Mouse (Mus musculus): ENCODE measurements around the gene Snrpe. TPM values are rescaled to one million over a fixed set of nuclear protein-coding genes. Genes with fewer than 3 reads are reported as not detected.

Snrpe gene
- total RNA-seq (2021) = 100 to 1,000 TPM in 1 of 2 experiments, 10 to 100 TPM in 1; 78.9 to 116 TPM
- 2.1 and 2.3 TPM in 2 replicates for polyA plus RNA-seq (2012; rRNA removed)
- long read RNA-seq, transcript Snrpe-204 (5 exons, 503 nt) = major isoform, 77 of 87 reads
- long read RNA-seq, partial matches to known transcripts = 4 of 87 reads
- long read RNA-seq, other reads (novel, unspliced or antisense) = 1 of 87 reads

DNA sequence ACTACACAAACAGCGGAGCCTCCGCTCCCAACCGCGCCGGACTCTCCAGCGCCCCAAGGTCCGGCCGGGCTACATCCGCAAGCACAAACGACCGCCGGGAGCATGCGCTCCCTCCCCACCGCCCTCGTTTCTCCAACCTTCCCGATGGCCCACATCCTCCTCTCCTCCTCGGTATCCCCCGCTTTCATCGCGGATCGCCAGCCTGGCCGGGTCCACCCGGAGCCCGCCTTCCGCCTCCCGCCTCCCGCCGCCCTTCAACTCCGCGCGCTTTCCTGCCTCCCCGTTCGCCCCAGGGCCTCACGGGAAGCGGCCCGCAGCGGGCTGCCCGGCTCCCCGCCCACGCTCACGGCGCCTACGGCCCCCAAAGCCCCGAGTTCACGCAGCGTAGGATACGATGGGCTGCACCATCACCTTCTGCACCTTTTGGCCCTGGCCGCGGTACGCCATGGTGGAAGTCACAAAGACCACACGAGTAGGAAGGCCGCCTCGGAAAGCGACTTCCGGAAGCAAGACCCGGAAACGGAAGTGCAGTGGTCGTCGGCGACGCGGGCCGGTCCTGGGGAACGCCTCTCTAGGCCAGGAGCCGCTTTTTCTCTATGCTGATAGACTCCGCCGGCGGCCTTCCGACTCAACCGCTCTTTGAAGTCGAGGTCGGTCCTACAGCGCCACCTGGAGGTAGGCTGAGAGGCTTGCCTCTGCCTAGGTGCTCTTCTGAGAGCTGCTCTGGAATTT lies at the start of gene Snrpe:
Gene Snrpe, minus strand, starts transcription at position 521 of the 732 bp plus-strand sequence.
- peak; percentile 96 for DNase-seq

DNA sequence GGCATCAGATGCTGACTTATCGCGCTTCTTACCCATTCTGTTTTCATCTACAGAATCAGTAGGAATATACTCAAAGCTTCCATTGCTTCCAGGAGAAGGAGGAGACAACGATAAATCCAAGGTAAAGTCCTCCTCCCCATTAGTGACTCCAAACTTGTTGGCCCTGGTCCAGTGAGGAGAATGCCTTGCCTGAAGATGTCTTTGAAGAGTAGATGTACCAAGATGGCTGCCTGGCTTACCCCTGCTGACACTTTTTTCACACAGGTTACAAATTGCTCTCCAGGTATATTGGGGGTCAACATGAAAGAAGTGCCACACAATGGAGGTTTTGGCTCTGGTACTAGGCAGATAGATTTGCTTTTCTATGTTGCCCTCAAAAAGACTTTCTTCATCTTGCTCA lies 48.8 kb upstream of the Snrpe start:
- no peak for DNase-seq

DNA sequence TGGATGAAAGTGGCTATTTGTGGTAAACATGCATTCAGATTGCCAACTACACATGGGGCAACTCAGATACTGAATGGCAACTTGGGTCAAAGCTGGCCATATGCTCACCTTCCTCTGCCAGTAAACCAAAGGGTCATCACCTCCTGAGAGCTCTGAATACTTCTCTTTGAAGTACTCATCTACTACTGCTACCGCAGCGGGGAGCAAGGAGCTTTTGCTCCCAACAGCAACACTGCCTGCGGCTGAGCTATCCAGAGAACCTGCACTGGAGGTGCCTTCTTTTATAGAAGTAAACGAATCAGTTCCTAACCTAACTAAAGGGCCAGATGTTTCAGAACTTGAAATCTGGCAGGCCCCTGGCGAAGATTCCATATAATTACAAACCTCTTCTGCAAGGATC lies 46.7 kb upstream of the Snrpe start:
- DNase-seq = no peak

DNA sequence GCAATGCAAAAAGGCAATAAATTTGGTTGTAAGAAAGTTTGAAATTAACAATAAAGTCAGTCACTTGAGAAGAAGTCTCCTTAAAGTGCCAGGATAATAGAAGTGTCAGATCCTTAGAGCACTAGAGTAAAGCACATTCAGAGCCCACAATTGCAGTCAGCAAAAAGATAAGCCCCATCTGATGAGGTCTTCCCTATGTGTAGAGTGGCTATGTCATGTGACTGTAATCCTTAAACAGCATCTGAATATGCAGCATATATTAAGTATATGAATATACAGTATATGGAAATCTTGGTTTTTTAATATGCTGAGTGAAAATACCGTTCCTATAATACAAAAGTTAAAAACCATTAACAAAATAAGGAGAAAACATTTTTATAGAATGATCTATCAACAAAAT lies 42.9 kb upstream of the Snrpe start:
- DNase-seq = no peak

DNA sequence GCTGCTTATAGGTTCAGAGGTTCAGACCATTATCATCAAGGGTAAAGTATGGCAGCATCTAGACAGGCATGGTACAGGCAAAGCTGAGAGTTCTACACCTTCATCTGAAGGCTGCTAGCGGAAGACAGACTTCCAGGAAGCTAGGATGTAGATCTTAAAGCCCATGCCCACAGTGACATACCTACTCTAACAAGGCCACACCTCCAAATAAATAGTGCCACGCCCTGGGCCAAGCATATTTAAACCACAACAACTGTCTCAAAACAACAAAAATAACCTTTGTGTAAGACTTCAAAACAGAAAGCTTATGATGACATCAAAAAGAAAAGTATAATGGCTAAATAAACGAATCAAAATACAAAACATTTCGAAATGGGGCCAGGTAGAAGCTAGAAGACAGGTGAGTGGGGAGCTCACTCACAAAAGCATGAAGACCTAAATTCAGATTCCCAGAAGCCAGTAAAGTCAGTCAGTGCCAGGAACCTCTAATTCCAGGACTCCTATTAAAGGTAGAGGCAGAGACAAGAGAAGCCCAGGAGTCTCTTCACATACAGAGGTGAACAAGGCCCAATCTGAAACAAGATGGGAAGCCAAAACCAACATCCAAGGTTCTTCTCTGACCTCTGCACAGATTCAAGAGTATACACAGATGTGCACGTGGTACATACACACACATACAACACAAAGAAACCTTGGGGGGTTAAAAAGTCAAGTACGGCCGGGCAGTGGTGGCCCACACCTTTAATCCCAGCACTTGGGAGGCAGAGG lies 40.4 kb upstream of the Snrpe start:
- DNase-seq = no peak

DNA sequence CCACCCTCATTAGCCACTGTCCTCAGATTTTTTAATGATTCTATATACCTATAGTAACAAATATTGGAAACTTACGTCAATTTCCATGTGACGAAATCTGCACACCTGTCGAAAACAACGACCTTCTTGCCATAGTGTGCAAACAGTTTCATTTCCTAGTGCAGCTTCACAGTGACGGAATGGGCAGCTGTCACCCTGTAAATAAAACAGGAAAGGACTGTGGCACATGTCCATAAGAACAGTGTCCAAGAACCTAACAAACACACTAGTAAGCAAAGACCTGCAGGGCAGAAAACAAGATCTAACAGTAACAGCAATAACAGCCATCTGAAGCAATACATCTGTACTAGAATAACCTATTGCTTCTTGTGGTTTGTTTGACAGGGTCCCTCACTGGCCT lies 35.6 kb upstream of the Snrpe start:
- DNase-seq = no peak

DNA sequence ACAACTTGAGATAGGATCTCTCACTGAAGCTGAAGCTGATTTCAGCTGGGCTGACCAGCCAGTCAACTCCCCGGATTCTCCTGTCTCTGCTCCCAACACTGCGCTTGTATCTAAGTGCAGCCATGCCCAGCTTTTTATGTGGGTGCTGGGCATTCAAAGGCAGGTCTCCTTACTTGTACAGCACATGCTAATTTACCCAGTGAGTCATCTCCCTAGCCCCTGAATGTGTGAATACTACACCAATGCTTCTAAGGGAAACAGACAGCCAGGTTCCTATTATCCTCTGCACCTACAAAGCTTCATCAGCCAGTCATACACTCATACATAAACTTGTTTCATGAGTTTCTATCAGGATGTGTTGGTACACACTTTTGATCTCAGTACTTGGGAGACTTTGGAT lies 31.1 kb upstream of the Snrpe start:
- no peak for DNase-seq

DNA sequence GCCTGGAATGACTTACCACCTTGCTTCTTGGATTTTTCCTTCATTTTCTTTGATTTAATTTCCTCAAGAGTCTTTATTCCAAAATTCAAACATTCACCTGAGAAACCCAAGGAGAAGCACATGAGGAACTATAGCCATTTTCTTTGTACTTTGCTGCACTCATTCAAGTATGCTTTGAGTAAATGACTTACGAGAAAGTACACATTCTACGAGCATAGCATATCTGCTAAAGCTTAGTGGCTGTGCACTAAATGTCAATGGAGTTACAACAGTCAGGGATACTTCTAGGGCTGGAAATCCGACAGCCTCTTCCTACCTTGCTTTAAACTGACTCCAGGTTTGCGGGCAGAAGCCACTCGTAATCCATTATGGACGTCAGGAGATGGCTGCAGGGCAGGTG lies 28.4 kb upstream of the Snrpe start:
- no peak for DNase-seq

DNA sequence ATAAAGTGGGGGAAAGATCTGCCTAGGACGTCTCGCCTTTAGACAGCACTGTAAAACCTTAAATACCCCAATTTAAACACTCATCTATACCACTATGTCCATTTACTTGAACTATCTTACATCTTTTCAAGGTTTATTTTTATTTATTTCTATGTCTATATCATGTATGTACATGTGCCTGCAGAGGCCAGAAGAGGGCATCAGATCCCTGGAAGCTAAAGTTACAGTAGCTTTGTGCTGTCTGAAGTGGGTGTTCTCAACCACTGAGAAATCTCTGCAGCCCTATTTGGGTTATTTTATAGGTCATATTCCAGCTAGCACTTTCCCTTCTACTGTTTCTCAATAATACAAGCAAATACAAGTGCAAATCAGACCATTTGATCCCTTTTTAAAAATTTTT lies 22.1 kb upstream of the Snrpe start:
- no peak for DNase-seq

DNA sequence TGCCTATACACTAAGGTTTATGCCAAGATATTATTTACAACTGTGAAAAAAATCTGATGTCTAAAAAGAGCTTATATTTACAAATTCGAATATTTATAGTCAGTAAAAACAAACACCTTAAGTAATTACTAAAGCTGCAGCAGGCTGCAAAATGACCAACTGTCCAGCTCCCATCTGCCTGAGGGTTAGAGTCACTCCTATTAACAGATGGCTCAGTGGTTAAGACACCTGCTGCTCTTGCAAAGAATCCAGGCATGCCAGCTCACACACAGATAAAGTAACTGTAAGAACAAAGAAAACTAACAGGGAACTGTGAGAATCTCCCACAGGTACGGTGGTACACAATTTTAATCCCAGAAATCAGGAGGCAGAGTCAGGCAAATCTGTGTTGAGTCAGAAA lies 15.0 kb upstream of the Snrpe start:
- no peak for DNase-seq

DNA sequence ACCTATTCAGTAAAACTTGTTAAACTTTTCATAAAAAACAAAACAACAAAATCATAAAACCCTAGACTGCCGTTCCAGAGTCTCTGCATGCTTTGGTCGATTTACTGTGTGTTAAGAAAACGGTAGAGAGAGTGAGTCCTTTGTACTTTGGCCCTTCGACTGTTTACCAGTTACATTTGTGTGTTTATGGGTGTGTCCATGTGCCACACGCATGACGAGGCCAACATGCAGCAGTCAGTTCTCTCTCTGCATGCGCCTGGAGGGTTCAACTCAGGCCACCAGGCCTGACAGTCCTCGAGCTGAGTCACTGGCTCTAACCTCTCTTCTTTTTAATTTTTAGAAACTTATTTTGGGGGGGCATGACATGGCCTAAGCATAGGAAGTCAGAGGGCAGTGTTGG lies 8.2 kb upstream of the Snrpe start:
- no peak for DNase-seq

DNA sequence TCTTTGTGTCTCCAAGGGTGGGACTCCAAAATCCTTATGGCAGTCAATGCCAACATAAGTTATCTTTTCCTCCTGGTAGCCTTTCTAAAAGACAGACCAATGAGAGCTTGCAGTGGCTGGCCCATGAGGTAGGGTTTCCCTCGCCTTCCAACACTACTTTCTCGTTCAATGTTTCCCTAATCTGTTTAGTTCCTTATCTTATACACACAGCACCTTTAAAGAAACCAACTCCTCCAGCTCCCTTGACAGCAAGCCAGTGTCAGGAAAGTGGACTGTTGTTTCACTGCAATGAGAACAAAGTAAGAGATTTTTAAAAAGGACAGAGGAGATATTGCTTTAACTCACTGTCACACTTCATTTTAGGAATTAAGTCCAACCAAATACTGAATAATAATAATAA lies 7.8 kb upstream of the Snrpe start:
- no peak for DNase-seq

DNA sequence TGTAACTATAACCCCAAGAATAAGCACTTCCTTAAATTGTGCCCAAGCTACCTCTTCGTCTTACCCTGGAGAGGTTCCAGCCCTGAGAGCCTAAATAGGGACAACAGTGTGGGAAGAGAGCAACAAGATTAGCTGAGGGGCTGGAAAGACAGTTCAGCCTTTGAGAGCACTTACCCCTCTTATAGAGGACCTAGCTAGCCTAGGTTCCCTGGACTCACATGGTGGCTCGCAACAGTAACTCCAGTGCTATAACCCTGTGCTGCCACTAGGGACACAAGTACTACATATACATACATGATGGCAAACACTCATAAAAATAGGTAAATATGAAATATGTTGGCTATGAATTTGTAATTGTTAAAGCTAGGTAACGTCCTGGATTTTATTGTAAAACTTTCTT lies 3.7 kb upstream of the Snrpe start:
- no peak for DNase-seq

DNA sequence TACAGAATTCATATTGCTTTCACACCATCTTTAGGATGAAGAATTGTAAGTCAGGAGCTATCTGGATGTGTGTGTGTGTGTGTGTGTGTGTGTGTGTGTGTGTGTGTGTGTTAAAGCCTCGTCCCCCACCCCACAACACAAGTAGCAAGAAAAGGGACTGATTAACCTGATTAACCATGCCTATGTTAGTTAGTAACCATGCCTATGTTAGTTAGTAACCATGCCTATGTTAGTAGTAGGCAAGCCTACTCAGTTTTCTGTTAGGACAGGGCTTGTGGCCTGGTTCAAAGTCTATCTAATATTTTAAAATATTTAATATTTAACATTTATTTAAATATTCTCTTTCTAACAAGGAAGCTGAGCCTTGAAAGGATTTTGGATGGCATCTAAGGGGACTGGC lies 1.3 kb upstream of the Snrpe start:
- DNase-seq = no peak

DNA sequence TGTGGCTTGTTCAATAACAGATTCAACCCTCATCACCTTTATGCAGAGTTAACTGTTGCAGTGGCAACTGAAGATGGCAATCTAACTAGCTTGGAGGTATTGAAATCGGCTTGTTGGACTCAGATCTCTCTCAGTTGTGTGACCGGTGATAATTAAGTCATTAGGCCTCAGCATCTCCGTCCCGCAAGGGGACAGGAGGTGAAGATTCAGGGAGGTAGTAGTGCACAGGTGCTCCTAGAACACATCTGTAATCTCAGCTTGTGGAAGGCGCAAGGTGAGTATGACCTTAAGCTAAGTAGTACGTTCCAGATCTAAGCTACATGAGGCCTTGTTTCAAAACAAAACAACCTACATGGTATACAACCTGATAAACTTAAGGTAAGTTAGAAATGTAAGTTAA lies 510 bp upstream of the Snrpe start:
- DNase-seq = no peak

DNA sequence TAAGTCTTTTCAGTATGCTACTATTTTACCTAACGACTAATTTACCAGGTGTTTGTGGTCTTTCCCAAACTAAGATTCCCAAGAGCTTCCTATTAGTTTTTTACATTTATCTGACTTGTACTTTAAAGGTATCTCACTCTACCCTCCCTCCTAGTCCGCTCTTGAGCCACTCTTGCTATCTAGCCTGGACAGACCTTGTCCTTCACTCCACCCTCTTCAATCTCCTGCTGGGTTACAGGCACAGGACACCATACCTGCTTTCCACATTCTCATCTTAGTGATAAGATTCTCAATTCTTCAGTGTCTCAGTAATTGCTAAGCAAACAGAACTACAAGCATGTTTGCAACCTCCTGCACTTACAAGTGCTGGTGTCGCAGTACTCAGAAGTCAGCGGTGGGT lies 6.9 kb downstream of the Snrpe start:
- no peak for DNase-seq

DNA sequence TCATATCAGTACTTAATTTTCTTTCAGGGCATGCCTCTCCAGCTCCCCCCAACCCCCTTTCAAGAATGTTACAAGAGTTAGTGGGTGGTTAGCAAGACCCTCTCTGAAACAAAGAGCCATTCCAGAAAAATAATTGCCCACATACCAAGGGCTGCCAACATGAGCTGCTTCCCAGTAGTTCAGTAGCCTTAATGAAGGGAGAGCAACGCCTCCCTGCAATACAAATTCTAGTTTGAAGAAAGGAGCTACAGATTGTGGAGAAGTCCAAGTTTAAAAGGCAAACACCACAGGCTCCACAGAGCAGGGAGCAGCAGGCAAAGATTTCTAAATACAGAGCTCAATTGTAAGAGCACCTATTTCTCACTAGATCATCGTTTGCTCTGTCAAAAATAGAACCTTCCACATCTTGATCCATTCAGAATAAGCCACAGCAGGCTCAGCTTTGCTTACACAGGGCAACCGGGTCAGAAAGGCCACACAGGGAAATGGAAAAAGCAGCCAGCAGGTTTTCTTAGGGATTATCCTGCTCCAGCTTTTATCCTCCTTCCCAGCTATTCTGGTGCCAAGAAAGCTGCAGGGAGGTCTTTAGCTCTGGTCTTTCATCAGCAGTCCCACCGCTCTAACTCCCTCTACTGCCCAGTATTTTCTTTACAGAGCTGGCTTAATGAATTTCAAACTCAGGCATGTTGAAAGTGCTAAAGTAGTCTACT lies 13.6 kb downstream of the Snrpe start:
- no peak for DNase-seq

DNA sequence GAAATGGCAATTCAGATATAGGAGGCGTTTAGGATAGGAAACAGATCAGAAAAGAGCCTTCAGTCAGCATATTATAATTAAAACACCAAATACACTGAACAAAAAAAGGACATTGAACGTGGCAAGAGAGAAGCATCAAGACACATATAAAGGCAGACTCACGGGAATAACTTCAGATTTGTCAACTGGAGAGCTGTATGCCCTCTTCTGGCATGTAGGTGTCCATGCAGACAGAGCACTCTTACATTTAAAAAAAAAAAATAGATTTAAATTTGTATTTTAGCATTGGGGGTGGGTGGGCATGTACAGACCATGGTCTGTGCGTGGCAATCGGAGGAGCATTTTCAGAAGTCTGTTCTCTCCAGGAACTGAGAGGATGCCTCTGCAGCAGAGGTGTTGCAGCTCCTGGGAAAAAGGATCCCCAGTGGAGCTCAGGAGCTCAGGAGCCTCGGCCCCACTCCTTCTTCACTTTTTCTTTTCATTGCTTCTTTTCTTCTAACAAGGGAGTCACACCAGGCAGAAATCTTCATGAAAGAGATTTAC lies 24.0 kb downstream of the Snrpe start:
- DNase-seq = no peak

DNA sequence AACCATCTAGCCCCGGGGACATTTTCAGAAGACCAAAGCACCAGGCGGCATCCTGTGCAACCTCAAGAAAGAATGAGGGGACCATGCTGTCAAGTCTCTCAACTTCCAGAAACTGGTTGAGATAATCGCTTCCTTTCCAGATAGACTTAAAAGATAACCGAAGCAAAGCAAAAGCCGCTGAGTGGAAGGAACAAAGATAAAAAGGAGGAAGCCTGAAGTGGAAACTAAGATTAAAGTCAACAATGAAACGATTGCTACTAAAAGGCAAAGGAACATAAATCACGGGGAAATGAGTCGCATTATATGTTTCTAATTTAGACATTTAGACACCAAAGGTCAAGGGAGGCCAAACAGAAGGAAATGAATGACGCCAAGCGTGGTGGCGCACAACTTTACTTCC lies 38.8 kb downstream of the Snrpe start:
- no peak for DNase-seq
